Mouse (Mus musculus) MEL (cell line): ENCODE measurements around the gene Plekha5. TPM values are rescaled to one million over a fixed set of nuclear protein-coding genes. Genes with fewer than 3 reads are reported as not detected.
"Not testable (repeated sequence)": the region's sequence is repeated elsewhere in the genome, so short reads cannot be mapped to it uniquely, and the experiment has no call there.

Source experiments
- DNase-seq: peaks from one replicate; pipeline ENCODE4 v3.0.0; 2011; ENCODE audit warnings: low read depth, low spot score
- H3K27ac ChIP-seq: 2 replicates; pipeline ENCODE4 v1.5.1; 2012; ENCODE audit warnings: low read depth, mild to moderate bottlenecking, control low read depth, low read length, moderate library complexity; ENCODE audit not compliant: control insufficient read depth
- H3K27me3 ChIP-seq, 2 experiments: fragments of 150-350 bp in 1 of 2; sonication (generic) in 1 of 2; 2 replicates each; pipeline ENCODE4 v1.6.1; 2012; ENCODE audit warnings: low read length in 2 of 2, mild to moderate bottlenecking in 2 of 2, improper control_type of control experiment in 1 of 2, moderate library complexity in 1 of 2; ENCODE audit not compliant: insufficient read depth in 2 of 2, control insufficient read depth in 1 of 2
- H3K36me3 ChIP-seq, 2 experiments: 2 replicates each; pipeline ENCODE4 v1.6.1; 2012 to 2014; ENCODE audit warnings: low read length in 2 of 2, improper control_type of control experiment in 1 of 2, inconsistent platforms in 1 of 2, mild to moderate bottlenecking in 1 of 2; ENCODE audit not compliant: insufficient read depth in 2 of 2, control insufficient read depth in 1 of 2
- H3K4me1 ChIP-seq, 2 experiments: fragments of 150-350 bp in 1 of 2; sonication (generic) in 1 of 2; 2 replicates each; pipeline ENCODE4 v1.6.1; 2012; ENCODE audit warnings: low read length in 2 of 2, improper control_type of control experiment in 1 of 2, mild to moderate bottlenecking in 1 of 2; ENCODE audit not compliant: insufficient read depth in 2 of 2, control insufficient read depth in 1 of 2
- H3K4me3 ChIP-seq, 2 experiments: fragments of 150-350 bp in 1 of 2; sonication (generic) in 1 of 2; 2 replicates each; pipeline ENCODE4 v1.5.1; 2012; ENCODE audit warnings: low read depth in 2 of 2, low read length in 2 of 2, mild to moderate bottlenecking in 2 of 2, moderate library complexity in 2 of 2, control low read depth in 1 of 2, improper control_type of control experiment in 1 of 2; ENCODE audit not compliant: control insufficient read depth in 1 of 2, insufficient read depth in 1 of 2
- H3K79me2 ChIP-seq: 2 replicates; pipeline ENCODE4 v1.6.1; 2012; ENCODE audit warnings: mild to moderate bottlenecking, low read length, moderate library complexity; ENCODE audit not compliant: control insufficient read depth, poor library complexity, insufficient read depth
- H3K9ac ChIP-seq: 2 replicates; pipeline ENCODE4 v1.6.1; 2012; ENCODE audit warnings: low read depth, mild to moderate bottlenecking, control low read depth, low read length, moderate library complexity; ENCODE audit not compliant: control insufficient read depth, poor library complexity, severe bottlenecking
- H3K9me3 ChIP-seq: fragments of 150-350 bp; sonication (generic); replicated peaks from 2 replicates; pipeline ENCODE4 v1.6.1; 2012; ENCODE audit warnings: mild to moderate bottlenecking, low read length, improper control_type of control experiment, moderate library complexity; ENCODE audit not compliant: insufficient read depth
- BHLHE40 ChIP-seq: IDR thresholded peaks from 2 replicates; pipeline ENCODE4 v1.6.1; 2012; ENCODE audit warnings: low read depth, mild to moderate bottlenecking, inconsistent platforms, low read length, improper control_type of control experiment, borderline replicate concordance
- CHD1 ChIP-seq: IDR thresholded peaks from 2 replicates; pipeline ENCODE4 v1.6.1; 2012; ENCODE audit warnings: low read depth, mild to moderate bottlenecking, inconsistent platforms, low read length, improper control_type of control experiment
- CHD2 ChIP-seq: IDR thresholded peaks from 2 replicates; pipeline ENCODE4 v1.6.1; 2011; ENCODE audit warnings: low read length, improper control_type of control experiment
- CTCF ChIP-seq, 3 experiments: IDR thresholded peaks in 2 of 3; conservative IDR thresholded peaks in 1 of 3; 2 replicates each; pipeline ENCODE4 v1.5.1; 2011 to 2012; ENCODE audit warnings: low read length in 3 of 3, low read depth in 2 of 3, mild to moderate bottlenecking in 2 of 3, improper control_type of control experiment in 1 of 3, inconsistent platforms in 1 of 3, mixed read lengths in 1 of 3, moderate library complexity in 1 of 3; ENCODE audit not compliant: control insufficient read depth in 1 of 3, insufficient read depth in 1 of 3, poor library complexity in 1 of 3, severe bottlenecking in 1 of 3
- ETS1 ChIP-seq: IDR thresholded peaks from 2 replicates; pipeline ENCODE4 v1.6.1; 2012; ENCODE audit warnings: low read depth, mild to moderate bottlenecking, inconsistent platforms, low read length, improper control_type of control experiment, moderate library complexity
- GABPA ChIP-seq: IDR thresholded peaks from 2 replicates; pipeline ENCODE4 v1.6.1; 2012; ENCODE audit warnings: low read depth, mild to moderate bottlenecking, inconsistent platforms, low read length, improper control_type of control experiment, moderate library complexity
- JUND ChIP-seq: IDR thresholded peaks from 2 replicates; pipeline ENCODE4 v1.6.1; 2011; ENCODE audit warnings: low read depth, mild to moderate bottlenecking, improper control_type of control experiment, low read length
- MAFK ChIP-seq: IDR thresholded peaks from 2 replicates; pipeline ENCODE4 v1.6.1; 2011; ENCODE audit warnings: low read depth, mild to moderate bottlenecking, low read length, improper control_type of control experiment, borderline replicate concordance
- MAX ChIP-seq: IDR thresholded peaks from 2 replicates; pipeline ENCODE4 v1.6.1; 2011; ENCODE audit warnings: low read length, improper control_type of control experiment
- MXI1 ChIP-seq: IDR thresholded peaks from 2 replicates; pipeline ENCODE4 v1.6.1; 2011; ENCODE audit warnings: mild to moderate bottlenecking, low read depth, low read length, improper control_type of control experiment
- MYB ChIP-seq: IDR thresholded peaks from 2 replicates; pipeline ENCODE4 v1.6.1; 2011; ENCODE audit warnings: mild to moderate bottlenecking, low read depth, low read length, improper control_type of control experiment
- NELFE ChIP-seq: IDR thresholded peaks from 2 replicates; pipeline ENCODE4 v1.6.1; 2011; ENCODE audit warnings: low read depth, low read length, improper control_type of control experiment
- NRF1 ChIP-seq: IDR thresholded peaks from 2 replicates; pipeline ENCODE4 v1.6.1; 2014; ENCODE audit warnings: low read depth, mild to moderate bottlenecking, inconsistent platforms, low read length, improper control_type of control experiment, moderate library complexity; ENCODE audit not compliant: poor library complexity, insufficient read depth, severe bottlenecking
- POLR2AphosphoS2 ChIP-seq: IDR thresholded peaks from 2 replicates; pipeline ENCODE4 v1.6.1; 2011; ENCODE audit warnings: low read length, improper control_type of control experiment
- RCOR1 ChIP-seq: IDR thresholded peaks from 2 replicates; pipeline ENCODE4 v1.6.1; 2012; ENCODE audit warnings: low read depth, mild to moderate bottlenecking, inconsistent platforms, low read length, improper control_type of control experiment
- SMC3 ChIP-seq: IDR thresholded peaks from 2 replicates; pipeline ENCODE4 v1.6.1; 2011; ENCODE audit warnings: low read depth, low read length, improper control_type of control experiment
- TCF12 ChIP-seq: IDR thresholded peaks from 2 replicates; pipeline ENCODE4 v1.6.1; 2014; ENCODE audit warnings: low read depth, mild to moderate bottlenecking, inconsistent platforms, low read length, improper control_type of control experiment, moderate library complexity
- UBTF ChIP-seq: IDR thresholded peaks from 2 replicates; pipeline ENCODE4 v1.6.1; 2012; ENCODE audit warnings: low read depth, mild to moderate bottlenecking, inconsistent platforms, low read length, improper control_type of control experiment, moderate library complexity, borderline replicate concordance; ENCODE audit not compliant: insufficient read depth
- USF2 ChIP-seq, 2 experiments: IDR thresholded peaks; 2 replicates each; pipeline ENCODE4 v1.6.1; 2011 to 2012; ENCODE audit warnings: improper control_type of control experiment in 2 of 2, low read length in 2 of 2, borderline replicate concordance in 1 of 2, inconsistent platforms in 1 of 2, low read depth in 1 of 2, mild to moderate bottlenecking in 1 of 2; ENCODE audit not compliant: insufficient read depth in 1 of 2
- ZKSCAN1 ChIP-seq: IDR thresholded peaks from 2 replicates; pipeline ENCODE4 v1.6.1; 2012; ENCODE audit warnings: low read depth, mild to moderate bottlenecking, inconsistent platforms, low read length, improper control_type of control experiment, moderate library complexity
- ZMIZ1 ChIP-seq: IDR thresholded peaks from 2 replicates; pipeline ENCODE4 v1.6.1; 2012; ENCODE audit warnings: low read depth, mild to moderate bottlenecking, inconsistent platforms, low read length, improper control_type of control experiment, moderate library complexity
- ZNF384 ChIP-seq: IDR thresholded peaks from 2 replicates; pipeline ENCODE4 v1.6.1; 2012; ENCODE audit warnings: low read depth, mild to moderate bottlenecking, inconsistent platforms, low read length, improper control_type of control experiment
- polyA plus RNA-seq, 2 experiments: library from polyadenylated mRNA; stranded (reverse) in 1 of 2; unstranded in 1 of 2; fragments of >175 nt in 1 of 2; fragments of >200 nt in 1 of 2; gene quantifications; 2 replicates each; pipeline versions ENCODE4 v1.2.1 to v1.2.4; 2012; ENCODE audit warnings: low replicate concordance in 2 of 2, low read depth in 1 of 2; ENCODE audit not compliant: insufficient read length in 2 of 2, insufficient read depth in 1 of 2, missing spikeins in 1 of 2
- total RNA-seq: library from RNA; depleted of rRNA; stranded (reverse); fragments of 300-350 nt; gene quantifications from 2 replicates; pipeline ENCODE4 v1.2.3, GENCODE M21; 2012

Gene Plekha5
- total and polyA plus RNA-seq, 3 experiments: 0.24 to 0.35 TPM; not detected in 1

DNA sequence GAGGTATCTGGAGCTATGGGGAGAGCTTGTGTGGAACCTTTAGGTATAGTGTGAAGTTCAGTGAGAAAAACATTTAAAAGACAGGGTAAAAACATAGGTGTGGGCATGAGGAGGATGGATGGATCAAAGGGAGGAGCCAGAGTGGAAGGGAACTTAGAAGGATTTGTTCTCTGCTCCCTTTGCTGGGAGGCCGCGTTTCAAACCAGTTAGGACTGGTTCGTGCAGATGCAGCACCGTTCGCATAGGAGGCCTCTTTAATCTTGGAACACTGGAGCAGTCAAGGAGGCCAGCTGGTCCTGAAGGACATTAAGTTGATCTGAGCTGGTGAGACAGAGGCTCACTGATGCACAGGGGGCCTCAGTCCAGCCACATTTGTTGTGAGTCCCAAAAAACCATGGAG is 175.5 kb downstream of the Plekha5 start:
- DNase-seq: no peak
- TF ChIP-seq MAX (no peak), POLR2AphosphoS2 (no peak), TCF12 (no peak), BHLHE40 (no peak), ZKSCAN1 (no peak)
- Histone ChIP-seq H3K27ac (no peak overlapping the region), H3K4me1 (0 out of 4 replicates have a peak, but pooled peaks cover 0 to 4% of the 10 kb centered on the region in 2 experiments), H3K79me2 (no peaks in the 10 kb centered on the region), H3K36me3 (no peaks in the 10 kb centered on the region; a peak in 1 of 4 replicates), H3K9me3 (no peaks in the 10 kb centered on the region), H3K9ac (no peak overlapping the region), H3K4me3 (no peak overlapping the region), H3K27me3 (no peaks in the 10 kb centered on the region)

DNA sequence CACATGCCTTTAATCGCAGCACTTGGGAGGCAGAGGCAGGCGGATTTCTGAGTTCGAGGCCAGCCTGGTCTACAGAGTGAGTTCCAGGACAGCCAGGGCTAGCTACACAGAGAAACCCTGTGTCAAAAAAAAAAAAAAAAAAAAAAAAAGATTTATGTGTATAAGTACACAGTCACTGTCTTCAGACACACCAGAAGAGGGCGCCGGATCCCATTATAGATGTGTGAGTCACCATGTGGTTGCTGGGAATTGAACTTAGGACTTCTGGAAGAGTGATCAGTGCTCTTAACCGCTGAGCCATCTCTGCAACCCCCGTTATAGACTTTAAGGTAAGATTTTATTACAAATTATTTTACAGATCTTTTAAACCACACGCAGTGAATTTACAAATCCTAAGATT is 176.8 kb downstream of the Plekha5 start:
- peak; percentile 74 for TF ChIP-seq ZNF384
- H3K9ac ChIP-seq, H3K79me2 ChIP-seq, DNase-seq, H3K27me3 ChIP-seq, H3K4me1 ChIP-seq, H3K36me3 ChIP-seq, H3K4me3 ChIP-seq, H3K27ac ChIP-seq, H3K9me3 ChIP-seq: not testable (repeated sequence)

DNA sequence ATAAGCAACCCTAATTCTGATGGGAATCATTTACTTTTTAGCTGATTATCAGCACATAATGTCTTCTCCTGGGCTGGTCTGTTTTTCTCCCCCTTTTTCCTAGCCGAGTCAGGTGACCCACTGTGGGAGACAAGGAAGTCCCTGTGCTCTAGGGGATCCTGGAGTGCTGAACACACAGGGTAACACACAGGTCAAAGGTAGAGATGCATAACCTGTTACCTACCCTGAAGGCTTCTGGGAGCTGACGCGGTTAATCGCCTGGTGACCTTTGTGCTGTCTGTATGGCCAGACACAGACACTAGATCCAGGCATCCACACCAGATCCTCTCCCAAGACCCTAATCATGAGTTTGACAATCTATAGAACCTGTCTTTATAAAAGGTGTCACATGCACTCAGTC is 177.3 kb downstream of the Plekha5 start:
- H3K4me3 ChIP-seq: no peak overlapping the region
- H3K9me3 ChIP-seq: no peaks in the 10 kb centered on the region
- no peak overlapping the region for H3K9ac ChIP-seq
- no peaks in the 10 kb centered on the region; a peak in 1 of 4 replicates for H3K36me3 ChIP-seq
- no peak overlapping the region for H3K27ac ChIP-seq
- 0 out of 4 replicates have a peak, but pooled peaks cover 0 to 4% of the 10 kb centered on the region in 2 experiments for H3K4me1 ChIP-seq
- H3K79me2 ChIP-seq: no peaks in the 10 kb centered on the region
- TF ChIP-seq ZKSCAN1 (no peak), ETS1 (no peak), NRF1 (no peak), CTCF (IDR thresholded peaks at IDR 0.05 in 2 of 3, conservative IDR thresholded peaks at IDR 0.05 in 1 of 3; ENCODE audit: control insufficient read depth in 1 of 3, insufficient read depth in 1 of 3, low read depth in 2 of 3, low read length in 3 of 3, poor library complexity in 1 of 3, severe bottlenecking in 1 of 3) (no peak), SMC3 (no peak), JUND (no peak), MAFK (no peak), RCOR1 (no peak), MXI1 (no peak), NELFE (no peak), UBTF (no peak), ZMIZ1 (no peak), MYB (no peak), USF2 (IDR thresholded peaks at IDR 0.05; ENCODE audit: borderline replicate concordance in 1 of 2, insufficient read depth in 1 of 2, low read depth in 1 of 2, low read length in 2 of 2) (no peak), CHD1 (no peak), CHD2 (no peak), GABPA (no peak)
- no peak for DNase-seq
- no peaks in the 10 kb centered on the region; a peak in 1 of 4 replicates for H3K27me3 ChIP-seq
